Mouse (Mus musculus) pancreas, adult 10 weeks (tissue): ENCODE measurements around the gene Slc7a6. TPM values are rescaled to one million over a fixed set of nuclear protein-coding genes. Genes with fewer than 3 reads are reported as not detected.

ENCODE experiments used
- polyA plus RNA-seq: library from polyadenylated mRNA; stranded (reverse); fragments of 350-450 nt; fragmentation: Illumina TruSeq; extraction: RNeasy Lipid Tissue Mini Kit (QIAGEN cat#74804); gene quantifications from one replicate; pipeline ENCODE4 v1.2.3, GENCODE M21; 2015; ENCODE audit warnings: low read depth, low replicate concordance; ENCODE audit not compliant: insufficient read depth

The Slc7a6 gene
- 7.4 TPM for polyA plus RNA-seq

DNA sequence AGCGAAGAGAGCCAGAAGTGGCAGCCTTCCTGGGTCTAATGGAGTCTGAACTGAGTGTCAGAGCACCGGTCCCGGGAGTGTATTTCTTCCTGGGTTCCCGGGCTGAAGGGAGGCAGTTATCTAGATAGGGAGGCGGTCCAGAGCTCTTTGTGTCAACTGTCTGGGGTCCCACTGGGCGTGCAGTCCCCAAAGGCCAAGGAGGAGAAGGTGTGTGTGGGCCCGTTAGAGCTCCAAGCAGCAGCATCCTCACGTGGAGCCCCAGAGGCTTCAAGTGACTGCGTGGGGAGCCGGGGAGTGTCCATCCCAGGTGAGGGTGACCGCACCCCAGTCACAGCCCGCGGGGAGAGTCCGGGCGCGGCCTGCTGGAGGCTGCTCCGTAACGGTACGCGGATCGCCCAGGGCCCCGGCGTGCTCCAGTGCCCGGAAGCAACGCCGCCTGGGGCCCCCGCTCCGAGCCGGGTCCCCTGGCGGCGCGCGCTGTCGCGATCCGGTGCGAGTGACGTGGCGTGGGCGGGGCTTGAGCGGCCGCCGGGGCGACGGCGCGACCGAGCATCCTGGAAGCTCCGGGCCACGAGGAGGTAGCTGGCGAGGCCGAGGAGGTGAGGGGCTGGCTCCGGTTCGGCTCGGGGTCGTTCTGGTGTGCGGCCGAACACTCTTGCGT lies at the start of gene Slc7a6:
Gene Slc7a6 (plus strand): TSS at position 502 of the 661 bp plus-strand sequence.

DNA sequence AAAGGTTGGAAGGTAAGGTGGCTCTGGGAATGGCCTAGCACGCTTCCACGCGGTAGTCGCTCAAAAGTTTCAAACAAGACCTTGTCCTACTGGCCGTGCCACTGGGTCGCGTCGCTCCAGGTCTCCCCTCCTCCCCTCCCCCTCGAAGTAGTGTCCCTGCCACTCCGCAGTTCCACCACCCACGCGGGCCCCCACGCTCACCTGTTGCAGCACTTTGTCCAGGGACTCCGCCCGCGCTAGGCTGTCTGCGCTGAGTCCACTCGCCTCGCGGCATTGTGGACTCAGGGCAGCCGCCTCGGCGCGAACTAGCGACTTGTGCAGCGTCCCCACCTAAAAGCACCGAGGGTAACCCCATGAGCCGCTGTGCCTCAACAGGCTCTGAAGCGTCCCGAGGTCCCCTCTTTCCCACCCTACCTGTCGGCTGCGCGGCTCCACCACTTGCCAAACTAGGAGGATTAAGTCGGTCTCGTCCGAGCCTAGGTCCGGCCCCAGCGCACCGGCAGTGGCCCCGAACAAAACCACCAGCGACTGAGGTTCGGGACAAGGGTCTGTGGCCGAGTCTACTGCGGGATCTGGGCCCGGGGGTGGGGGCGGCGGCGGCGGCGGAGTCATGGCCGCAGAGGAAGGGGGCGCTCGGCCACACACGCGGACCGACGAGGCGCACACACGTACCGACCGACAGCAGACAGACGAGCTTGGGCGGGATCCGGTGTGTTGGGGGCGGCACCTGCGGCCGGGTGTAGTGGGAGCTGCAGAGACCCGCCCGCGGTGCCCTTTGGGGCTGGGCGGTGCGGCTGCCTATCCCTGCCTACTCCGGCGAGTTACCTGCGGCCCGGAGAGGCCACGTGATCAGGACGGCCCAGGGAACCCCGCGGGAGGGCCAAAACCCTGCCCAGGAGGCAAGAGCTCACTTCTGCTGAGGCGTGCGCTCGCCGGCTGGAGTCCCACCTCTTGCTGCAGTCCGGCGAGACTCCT lies 32.2 kb upstream of the Slc7a6 start, which contains the start of gene Esrp2:
Gene Esrp2 (minus strand): TSS at position 819 of the 975 bp plus-strand sequence.

DNA sequence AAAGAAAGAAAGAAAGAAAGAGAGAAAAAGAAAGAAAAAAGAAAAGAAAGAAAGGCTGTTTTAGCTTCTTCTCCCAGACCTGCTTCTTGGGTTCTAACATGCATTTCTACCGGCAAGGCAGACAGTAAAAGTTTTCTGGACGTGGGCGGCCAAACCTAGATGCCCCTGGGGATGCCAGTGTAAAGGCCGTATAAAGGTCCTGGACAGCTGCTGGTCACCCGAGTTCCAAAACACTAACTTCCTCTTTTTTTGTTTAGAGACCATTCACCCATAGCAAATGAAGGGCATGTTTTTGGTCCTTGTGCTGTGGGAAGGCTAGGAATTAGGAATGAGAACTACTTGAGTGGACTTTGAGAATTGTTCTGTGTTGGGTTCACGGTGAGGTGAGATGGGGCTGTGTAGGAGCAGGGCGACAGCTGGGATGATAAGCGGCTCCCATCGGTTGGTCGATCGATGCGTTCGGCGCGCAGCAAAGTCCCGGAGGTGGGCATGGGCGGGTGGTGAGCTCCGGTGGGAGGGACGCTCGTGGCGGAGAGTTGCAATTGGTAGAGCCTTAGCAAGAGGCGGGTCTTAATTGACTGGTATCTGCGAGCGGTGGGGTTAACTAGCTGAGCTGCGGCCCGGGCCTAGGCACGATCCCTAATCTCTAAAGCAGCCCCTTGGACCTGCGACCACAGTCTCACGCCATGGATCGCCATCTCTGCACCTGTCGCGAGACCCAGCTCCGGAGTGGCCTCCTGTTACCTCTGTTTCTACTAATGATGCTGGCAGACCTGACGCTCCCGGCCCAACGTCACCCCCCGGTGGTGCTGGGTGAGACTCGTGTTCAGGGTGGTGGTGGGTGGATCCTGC lies 18.6 kb upstream of the Slc7a6 start, which contains the start of gene Pla2g15:
Gene Pla2g15 (plus strand): TSS at position 599 of the 852 bp plus-strand sequence.

DNA sequence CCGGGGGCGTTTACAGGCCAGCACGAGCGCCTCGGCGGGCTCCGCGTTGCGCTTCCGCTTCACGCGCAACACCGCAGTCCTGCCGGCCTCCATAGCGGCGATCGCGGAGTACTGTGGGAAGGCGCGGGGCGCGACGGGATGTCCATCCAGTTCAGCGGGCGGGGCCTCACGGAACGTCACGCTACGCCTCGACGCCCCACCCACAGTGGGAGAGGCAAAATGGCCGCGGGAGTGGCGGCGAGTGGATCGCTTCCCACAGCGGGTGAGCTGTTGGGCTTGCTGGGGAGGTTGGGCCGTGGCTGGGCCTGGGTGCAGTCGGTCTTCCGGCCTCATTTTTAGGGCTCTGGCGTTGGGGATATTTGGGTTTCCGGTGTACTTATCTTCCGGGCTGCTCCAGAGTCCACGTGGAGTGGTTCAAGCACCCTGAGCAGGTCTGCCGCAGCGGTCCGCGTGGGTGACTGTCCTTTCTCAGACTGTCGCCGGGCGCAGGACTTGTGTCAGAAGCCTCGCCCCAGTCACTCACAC lies 42.2 kb downstream of the Slc7a6 start, which contains the start of the genes Slc7a6os and Prmt7:
Gene Slc7a6os (minus strand): TSS at position 115 of the 525 bp plus-strand sequence.
Gene Prmt7 (plus strand): TSS at position 116 of the 525 bp plus-strand sequence.

Other genes with a start within 250 kb of the Slc7a6 start
- 23,700 TPM for gene Ctrl, start 235.0 kb upstream of the Slc7a6 start, polyA plus RNA-seq
- gene Psmb10, start 230.4 kb upstream of the Slc7a6 start, polyA plus RNA-seq: 298 TPM
- gene Lcat, start 225.5 kb upstream of the Slc7a6 start, polyA plus RNA-seq: 6.6 TPM
- gene Slc12a4, start 202.8 kb upstream of the Slc7a6 start, polyA plus RNA-seq: 8.7 TPM
- not detected for gene Dpep3, start 189.4 kb upstream of the Slc7a6 start, polyA plus RNA-seq
- 3.0 TPM for gene Dus2, start 177.5 kb upstream of the Slc7a6 start, polyA plus RNA-seq
- not detected for gene Dpep2nb, start 162.9 kb upstream of the Slc7a6 start, polyA plus RNA-seq
- 1.9 TPM for gene Ddx28, start 157.0 kb upstream of the Slc7a6 start, polyA plus RNA-seq
- gene Nfatc3, start 110.0 kb upstream of the Slc7a6 start, polyA plus RNA-seq: 4.1 TPM
- 17.7 TPM for gene Esrp2, start 31.9 kb upstream of the Slc7a6 start, polyA plus RNA-seq
- gene Pla2g15, start 18.5 kb upstream of the Slc7a6 start, polyA plus RNA-seq: 4.7 TPM
- gene Slc7a6os, start 42.1 kb downstream of the Slc7a6 start, polyA plus RNA-seq: 19.0 TPM
- gene Prmt7, start 42.1 kb downstream of the Slc7a6 start, polyA plus RNA-seq: 3.5 TPM
- gene Smpd3, start 169.1 kb downstream of the Slc7a6 start, polyA plus RNA-seq: 4.2 TPM
- 2.4 TPM for gene Zfp90, start 246.5 kb downstream of the Slc7a6 start, polyA plus RNA-seq